Mouse (Mus musculus) cerebellum, postnatal 10 days (tissue): ENCODE measurements around the gene Hist1h1d.
"Not testable (repeated sequence)": the region's sequence is repeated elsewhere in the genome, so short reads cannot be mapped to it uniquely, and the experiment has no call there.

Source experiments
- DNase-seq, 2 experiments: peaks; one replicate each; pipeline ENCODE4 v3.0.0; 2021; ENCODE audit warnings: mixed read lengths in 2 of 2

Hist1h1d gene

DNA sequence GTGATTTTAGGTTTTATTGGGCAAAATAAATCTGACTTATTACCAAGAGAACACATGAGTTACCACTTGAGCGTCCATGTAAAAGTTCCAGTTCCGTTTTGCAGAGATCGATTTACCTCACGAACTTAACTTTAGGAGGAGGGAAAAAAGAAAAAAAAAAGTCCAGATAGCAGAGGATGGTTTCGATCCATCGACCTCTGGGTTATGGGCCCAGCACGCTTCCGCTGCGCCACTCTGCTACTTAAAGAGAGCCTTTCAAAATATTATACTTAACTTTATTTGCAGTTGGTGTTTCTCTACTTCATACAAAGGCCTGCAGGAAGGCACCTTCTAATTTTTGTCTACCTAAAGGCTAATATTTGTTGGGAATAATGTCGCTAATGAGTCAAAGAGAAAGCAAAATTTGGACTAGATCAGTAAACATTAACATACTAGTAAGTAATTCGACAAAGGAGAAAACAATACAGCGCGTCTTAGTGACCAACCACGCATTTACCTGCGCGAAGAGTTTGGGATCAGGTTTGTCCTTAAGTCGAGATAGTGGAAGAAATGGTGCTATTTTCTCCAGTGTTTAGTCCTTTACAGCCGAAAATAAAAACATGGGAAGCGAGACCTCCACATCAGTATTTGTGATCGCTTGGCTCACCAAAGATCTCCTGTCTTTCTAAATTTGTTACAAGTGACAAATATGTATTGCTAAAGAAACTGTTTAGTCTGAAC lies 22.7 kb upstream of the Hist1h1d start:
- peak; percentile 65 to 81 for DNase-seq

DNA sequence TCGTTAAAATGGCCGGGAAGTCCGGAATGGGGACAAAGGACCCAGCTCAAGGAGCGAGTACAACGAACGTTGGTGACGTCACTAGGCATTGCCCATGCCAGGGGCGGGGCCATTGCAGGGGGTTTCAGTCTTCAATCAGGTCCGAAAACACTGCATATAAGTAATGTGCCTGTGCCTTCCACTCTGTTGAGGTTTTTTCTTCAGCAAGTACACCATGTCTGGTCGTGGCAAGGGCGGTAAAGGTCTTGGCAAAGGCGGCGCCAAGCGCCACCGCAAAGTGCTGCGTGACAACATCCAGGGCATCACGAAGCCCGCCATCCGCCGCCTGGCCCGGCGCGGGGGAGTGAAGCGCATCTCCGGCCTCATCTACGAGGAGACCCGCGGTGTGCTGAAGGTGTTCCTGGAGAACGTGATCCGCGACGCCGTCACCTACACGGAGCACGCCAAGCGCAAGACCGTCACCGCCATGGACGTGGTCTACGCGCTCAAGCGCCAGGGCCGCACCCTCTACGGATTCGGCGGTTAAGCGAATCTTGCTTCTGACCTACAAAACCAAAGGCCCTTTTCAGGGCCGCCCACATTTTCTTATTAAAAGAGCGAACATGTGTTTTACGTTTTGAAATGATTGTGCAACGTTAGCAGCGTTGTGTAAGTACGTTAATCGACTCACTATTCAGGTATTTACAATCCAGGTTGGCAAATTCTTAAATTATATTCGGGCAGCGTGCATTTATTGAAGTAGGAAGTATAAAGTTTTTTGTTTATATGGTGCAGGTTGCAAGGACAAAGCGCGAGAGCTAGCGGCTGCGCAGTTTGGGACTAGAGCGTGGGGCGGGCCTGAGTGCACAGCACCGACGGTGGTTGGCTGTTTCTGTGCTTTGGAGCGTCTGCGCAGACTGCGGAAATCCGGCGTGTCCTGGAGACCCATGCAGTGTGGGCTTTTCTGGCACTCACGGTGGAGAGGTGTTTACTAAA lies 21.9 kb upstream of the Hist1h1d start, which contains the start of gene Hist1h4h:
Gene Hist1h4h (plus strand): TSS at position 150 of the 975 bp plus-strand sequence.
- peak; percentile 99 to 100 for DNase-seq

DNA sequence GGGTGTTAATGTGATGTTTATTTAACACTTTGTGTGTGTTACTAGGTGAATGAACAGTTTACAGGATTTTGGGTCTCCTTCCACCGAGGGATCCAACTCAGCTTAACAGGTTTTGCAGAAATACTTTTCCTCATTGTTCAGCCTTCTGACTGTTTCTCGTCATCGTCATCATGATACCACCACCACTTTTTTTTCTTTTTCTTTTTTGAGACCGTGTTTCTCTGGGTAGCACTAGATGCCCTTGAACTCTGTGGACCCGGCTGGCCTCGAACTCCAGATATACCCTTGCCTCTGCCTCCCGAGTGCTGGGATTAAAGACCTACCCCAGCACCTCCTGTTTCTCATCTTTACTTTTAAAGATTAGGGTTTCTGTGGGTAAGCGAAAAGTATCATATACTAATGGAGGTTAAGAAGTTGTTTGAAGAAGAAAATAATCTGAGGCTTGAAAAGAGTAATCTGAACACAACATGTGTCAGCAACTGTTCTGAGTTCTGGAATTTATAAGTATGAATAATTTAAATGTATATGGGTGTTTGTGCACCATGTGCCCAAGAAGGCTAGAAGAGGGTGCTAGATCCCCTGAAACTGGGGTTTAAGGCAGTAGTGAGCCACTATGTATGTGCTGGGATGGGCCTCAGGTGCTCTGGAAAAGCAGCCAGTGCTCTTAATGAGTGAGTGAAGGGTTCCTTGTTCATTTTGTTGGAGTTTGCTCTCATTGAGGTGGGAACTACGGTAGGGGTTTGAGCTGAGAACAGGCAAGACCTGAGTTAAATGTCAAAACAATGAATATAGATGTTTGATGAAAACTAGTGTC lies 20.6 kb upstream of the Hist1h1d start:
- DNase-seq: no peak

DNA sequence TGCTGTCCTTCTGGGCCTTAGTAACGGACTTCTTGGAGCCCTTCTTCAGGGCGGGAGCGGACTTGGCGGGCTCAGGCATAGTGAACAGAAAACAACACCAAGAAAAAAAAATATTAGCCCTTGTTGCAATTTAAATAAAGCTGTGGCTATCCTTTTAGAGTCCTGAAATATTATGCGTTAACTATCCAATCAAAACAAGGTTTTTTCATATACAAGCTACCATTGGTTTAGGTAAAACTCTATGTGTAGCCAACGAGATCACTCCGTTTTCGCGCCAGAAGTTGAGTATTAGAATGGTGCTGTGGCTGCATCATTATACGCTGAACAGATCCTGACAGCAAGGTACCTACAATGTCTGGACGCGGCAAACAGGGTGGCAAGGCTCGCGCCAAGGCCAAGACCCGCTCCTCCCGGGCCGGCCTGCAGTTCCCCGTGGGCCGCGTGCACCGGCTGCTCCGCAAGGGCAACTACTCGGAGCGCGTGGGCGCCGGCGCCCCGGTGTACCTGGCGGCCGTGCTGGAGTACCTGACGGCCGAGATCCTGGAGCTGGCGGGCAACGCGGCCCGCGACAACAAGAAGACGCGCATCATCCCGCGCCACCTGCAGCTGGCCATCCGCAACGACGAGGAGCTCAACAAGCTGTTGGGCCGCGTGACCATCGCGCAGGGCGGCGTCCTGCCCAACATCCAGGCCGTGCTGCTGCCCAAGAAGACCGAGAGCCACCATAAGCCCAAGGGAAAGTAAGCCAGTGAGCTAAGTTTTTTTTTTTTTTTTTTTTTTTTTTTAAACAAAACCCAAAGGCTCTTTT lies 19.3 kb upstream of the Hist1h1d start, which contains the start of gene Hist1h2af:
Gene Hist1h2af (plus strand): TSS at position 347 of the 808 bp plus-strand sequence.
- DNase-seq: peak; percentile 84 to 85

DNA sequence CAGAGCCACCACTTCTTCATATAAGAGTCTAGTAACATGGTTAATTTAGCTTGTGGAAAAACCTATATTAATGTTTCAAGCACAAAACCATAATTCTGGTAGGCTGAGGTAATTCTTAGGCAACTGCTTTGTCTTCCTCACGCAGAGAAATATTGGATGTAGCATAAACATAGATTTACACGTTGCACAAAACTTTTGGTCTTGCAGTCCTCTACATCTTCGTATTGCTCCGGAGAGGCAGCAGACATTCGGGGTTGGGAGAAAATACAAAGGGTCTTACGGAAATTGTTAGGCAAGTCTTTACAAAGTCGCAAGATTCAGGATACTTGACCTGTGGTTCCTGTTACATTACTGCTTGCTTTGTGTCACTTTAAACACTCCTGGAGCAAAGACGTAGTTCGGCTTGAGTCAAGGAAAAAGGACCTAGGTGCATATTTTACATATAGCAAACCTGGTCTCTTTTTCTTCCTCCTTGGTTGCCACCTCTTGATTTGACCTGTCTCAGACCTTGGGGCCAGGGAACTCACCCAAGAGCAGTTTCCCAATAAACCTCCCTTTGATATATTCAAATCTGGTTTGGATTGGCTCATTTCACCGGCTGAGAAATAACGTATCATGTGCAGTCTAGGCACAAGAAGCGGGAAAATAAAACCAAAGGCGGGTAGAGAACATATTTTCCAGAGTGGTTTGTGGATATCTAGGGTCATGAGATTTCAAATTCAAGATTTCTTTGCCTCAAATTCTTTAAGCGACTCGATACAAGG lies 18.5 kb upstream of the Hist1h1d start:
- no peak for DNase-seq

DNA sequence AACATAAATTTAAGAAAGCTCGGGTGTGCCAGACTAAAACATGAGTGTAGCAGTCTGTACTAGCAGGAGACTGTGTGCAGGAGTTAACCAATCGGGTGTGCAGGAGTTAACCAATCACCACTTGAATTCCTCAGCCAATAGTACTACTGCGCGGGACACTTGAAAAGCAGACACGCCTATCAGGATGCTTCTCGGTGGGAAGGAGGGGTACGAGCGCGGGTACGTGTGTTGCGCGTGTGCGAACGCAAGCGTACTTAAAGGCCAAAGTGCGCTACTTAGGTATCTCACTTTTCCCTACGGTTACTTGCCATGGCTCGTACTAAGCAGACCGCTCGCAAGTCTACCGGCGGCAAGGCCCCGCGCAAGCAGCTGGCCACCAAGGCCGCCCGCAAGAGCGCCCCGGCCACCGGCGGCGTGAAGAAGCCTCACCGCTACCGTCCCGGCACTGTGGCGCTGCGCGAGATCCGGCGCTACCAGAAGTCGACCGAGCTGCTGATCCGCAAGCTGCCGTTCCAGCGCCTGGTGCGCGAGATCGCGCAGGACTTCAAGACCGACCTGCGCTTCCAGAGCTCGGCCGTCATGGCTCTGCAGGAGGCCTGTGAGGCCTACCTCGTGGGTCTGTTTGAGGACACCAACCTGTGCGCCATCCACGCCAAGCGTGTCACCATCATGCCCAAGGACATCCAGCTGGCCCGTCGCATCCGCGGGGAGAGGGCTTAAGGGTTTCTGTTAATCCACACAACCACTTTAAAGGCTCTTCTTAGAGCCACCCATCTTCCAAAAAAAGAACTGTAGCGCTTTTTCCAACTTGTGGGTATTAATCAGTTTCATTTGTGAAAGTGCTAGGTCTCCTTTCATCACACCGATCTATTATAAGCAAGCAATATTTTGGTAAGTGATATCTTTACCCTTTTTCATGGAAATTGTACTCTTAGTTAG lies 17.7 kb upstream of the Hist1h1d start, which contains the start of gene Hist1h3g:
Gene Hist1h3g (plus strand): TSS at position 286 of the 939 bp plus-strand sequence.
- DNase-seq: peak; percentile 93 to 94

DNA sequence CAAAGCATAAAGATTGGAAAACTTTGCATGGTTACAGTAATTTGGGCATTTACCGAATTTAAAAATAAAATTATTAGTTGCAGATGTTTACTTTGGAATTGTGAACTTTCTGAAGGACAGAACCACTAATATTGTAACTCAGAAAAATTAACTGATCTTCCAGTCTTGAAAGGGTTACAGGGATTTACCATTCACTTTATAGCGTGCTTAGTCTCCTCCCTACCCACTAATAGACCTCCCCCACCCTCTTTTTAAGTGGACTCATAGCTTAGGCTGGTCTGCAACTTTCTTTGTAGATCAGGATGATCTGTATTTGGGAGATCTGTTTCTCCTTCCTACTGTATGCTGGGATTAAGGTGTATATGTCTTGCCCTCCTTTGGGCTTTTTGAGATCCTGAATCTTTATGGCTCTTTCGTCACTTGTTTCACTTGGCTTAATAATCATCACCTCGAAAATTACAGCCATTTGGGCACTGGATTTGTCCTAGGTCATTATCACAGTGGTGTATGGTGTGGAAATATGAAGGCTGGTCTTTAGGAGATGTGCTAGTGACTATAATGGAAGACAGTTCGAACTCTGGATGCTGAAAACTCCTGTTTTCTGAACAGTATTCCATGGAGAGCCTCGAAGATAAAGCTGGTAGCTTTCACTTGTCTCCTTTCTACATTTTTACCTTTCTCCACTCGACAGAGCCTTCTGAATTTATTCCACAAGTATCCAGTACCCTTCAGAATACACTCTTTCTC lies 16.8 kb upstream of the Hist1h1d start:
- DNase-seq: no peak

DNA sequence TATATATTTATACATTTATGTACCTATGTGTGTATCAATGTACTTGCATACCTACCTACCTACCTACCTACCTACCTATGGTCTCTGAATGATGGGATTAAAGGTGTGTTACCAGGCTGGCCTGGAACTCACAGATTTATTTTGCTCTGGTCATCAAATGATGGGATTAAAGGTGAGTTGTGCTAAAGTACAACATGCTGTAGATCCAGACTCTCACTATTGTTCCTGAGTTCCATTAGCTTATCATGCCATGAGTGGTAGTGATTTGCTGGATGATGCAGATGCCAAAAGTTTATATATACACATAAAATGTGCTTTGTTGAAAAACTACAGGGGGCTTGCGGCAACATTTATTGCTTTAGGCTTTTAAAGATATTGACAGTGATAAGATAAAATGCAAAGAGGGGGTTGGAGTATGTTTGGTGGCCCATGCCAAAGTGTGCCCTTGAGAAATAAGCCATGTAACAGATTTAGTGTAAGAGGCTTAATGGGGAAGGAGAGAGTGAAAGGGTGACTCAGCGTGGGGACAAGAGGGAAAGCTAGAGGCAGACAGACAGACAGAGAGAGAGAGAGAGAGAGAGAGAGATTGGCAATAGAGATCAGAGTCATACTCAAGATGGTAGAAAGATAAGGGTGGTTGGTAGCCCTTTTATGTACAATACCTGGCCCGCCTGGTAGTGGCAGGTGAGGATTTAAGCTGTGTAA lies 15.9 kb upstream of the Hist1h1d start:
- DNase-seq: no peak

DNA sequence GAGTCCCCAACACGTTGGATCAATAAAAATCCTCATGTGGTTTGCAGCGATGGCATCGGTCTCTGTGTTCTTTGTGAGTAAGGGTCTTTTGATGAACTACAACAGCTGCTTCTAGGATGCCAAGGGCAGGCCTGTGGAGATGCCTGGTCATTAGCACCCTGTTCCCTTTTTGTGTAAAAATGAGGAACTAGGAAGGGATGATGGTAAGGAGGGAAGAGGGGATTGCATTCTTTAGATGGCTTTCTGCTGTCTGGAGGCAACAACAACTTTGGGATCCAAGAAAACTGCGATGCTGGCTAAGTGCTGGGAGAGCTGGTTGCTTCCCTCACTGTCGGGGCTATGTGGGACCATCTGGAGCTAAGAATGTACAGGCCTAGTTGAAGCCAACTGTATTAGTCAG lies 14.8 kb upstream of the Hist1h1d start:
- DNase-seq: no peak

DNA sequence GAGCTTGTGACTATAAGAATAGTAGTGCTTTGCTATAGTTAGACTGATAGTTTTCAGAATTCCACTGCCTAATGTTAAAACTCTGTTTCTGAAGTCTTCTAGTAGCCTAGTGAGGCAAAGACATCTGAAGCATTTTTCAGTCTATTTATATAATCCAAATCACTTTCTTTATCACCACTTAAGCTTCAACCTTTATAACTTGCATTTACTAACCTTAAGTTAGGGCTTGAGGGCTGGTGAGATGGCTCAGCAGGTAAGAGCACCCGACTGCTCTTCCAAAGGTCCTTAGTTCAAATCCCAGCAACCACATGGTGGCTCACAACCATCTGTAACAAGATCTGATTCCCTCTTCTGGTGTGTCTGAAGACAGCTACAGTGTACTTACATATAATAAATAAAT lies 13.2 kb upstream of the Hist1h1d start:
- not testable (repeated sequence) for DNase-seq

DNA sequence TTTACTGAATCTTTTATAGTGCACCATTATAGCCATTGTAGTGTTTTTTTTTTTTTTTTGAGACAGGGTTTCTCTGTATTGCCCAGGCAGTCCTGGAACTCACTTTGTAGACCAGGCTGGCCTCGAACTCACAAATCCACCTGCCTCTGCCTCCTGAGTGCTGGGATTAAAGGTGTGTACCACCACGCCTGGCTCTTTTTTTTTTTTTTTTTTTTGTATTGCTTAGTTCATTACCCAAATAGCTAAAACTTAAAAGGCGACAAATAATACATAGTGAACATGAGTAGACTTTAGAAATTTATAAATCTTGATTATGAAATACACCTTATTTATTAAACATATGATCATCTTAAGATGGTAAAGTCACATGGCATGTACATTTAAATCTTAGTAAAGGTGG lies 11.6 kb upstream of the Hist1h1d start:
- DNase-seq: no peak

DNA sequence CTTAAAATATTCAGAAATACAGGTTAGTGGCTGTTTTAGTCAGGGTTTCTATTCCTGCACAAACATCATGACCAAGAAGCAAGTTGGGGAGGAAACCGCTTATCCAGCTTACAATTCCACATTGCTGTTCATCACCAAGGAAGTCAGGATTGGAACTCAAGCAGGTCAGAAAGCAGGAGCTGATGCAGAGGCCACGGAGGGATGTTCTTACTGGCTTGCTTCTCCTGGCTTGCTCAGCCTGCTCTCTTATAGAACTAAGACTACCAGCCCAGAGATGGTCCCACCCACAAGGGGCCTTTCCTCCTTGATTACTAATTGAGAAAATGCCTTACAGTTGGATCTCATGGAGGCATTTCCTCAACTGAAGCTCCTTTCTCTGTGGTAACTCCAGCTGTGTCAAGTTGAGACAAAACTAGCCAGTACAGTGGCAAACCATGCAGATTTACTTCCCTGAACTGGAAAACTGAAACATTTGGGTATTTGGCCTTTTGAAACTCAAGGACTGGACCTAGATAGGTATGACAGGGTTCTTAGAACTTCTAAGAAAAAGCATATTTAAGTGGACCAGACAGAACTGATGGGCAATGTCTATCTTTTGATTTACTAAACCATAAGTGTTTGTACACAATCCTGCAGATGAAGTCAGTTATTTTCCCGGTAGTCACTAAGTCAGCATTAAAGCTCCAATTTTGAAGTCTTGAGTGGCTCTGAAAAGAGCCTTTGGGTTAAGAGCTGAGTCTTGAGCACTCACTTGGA lies 10.7 kb upstream of the Hist1h1d start:
- not testable (repeated sequence) for DNase-seq

DNA sequence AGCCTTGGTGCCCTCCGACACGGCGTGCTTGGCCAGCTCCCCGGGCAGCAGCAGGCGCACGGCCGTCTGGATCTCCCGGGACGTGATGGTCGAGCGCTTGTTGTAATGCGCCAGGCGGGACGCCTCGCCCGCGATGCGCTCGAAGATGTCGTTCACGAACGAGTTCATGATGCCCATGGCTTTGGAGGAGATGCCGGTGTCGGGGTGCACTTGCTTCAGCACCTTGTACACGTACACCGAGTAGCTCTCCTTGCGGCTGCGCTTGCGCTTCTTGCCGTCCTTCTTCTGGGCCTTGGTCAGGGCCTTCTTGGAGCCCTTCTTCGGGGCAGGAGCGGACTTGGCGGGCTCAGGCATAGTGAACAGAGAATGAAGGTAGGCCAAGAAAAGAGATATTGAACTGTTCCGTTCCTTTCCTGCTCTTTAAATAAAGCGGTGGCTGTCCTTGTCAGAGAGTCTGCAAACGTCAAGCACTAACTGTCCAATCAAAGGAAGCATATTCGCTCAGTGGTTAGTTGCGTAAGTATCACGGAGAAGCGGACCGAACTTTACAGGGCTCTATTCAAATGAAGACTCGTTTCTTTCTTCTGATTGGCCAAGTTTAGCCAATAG lies 10.0 kb upstream of the Hist1h1d start, which contains the start of gene Hist1h2bh:
Gene Hist1h2bh (minus strand): TSS at position 394 of the 609 bp plus-strand sequence.
- peak; percentile 65 to 70 for DNase-seq

DNA sequence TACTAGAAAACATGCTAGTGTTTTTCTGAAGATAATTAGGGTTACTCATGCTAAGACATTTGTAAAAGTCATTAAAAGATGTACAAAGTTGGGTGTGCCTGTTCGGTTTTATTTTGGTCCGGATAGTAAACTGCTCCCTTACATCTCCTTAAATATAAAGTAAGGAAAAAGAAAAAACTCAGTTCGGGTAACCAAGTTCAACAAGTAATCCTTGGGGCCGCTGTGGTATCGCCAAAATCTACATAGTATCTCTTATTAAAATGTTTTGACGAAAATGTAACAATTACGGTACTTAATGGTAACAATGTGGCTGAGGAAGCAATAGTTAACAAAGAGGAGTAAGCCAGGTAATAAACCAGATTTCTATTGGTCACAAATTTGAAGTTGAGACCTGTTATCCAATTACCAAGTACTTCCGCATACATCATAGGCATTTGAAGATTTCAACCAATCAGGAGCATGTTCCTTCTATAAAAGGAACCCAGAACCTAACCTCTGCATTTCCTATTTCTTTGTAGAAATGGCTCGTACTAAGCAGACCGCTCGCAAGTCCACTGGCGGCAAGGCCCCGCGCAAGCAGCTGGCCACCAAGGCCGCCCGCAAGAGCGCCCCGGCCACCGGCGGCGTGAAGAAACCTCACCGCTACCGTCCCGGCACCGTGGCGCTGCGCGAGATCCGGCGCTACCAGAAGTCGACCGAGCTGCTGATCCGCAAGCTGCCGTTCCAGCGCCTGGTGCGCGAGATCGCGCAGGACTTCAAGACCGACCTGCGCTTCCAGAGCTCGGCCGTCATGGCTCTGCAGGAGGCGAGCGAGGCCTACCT lies 8.9 kb upstream of the Hist1h1d start, which contains the start of gene Hist1h3f:
Gene Hist1h3f (plus strand): TSS at position 88 of the 822 bp plus-strand sequence.
- DNase-seq: peak; percentile 77 to 86

DNA sequence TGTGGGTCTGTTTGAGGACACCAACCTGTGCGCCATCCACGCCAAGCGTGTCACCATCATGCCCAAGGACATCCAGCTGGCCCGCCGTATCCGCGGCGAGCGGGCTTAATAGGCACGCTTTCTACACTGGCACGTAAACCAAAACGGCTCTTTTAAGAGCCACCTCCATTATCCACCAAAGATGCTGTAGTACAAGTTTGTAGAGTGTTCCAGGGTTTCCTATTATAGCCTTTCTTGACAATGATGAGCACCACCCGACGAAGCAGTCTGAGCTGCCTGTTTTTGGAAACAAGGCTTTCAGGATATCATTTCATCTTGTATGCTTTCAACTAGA lies 8.3 kb upstream of the Hist1h1d start:
- DNase-seq: peak in 1 of 2 experiments; percentile 29

DNA sequence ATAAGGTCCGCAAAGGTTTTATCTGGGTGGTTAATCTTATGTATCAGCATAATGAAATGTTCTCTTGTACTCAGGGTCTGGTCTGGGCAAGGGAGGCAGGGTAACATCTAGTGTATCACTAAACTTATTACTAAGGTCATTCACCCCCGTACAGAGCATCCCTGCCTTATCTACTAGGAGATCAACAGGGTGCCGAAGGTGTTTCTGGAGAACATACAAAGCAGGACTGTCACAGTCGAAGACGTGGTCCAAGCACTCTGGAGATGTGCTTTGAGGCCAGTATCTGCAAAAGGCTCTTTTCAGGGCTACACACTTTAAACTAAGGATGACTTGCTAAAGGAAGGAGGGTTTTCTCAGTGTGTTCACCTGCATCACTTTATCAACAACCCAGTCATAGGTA lies 6.4 kb upstream of the Hist1h1d start:
- no peak for DNase-seq
